Mouse (Mus musculus): ENCODE measurements around the gene Cep112.
A peak's percentile ranks its signal among the peaks of the same experiment; 100 is the strongest.

Gene Cep112

GRCm38 (mm10) chr11:108447148-108447547 is 22.2 kb downstream of the Cep112 start:
- DNase-seq (ENCODE audit: low read depth, low spot score): peak; percentile 2

DNA sequence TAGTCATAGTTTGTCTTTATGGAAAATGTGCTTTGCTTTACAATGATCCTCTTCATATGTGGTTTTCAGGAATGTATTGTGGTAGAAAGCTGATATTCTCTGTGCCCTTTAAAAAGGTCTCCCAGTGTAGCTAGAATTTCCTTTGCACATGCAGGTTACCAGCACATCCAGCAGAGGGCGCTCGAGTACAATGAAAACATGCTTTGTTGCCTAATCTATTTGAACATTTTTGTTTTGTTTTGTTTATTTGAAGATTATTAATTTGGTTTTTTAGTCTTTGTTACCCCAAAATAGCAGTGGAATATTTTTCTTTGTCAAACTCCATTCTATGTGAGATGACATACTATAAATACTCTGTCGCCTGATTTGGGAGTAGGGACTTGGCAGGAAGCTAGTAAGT is 24.8 kb downstream of the Cep112 start:
- peak; percentile 38 for DNase-seq (ENCODE audit: low read depth, low spot score)

DNA sequence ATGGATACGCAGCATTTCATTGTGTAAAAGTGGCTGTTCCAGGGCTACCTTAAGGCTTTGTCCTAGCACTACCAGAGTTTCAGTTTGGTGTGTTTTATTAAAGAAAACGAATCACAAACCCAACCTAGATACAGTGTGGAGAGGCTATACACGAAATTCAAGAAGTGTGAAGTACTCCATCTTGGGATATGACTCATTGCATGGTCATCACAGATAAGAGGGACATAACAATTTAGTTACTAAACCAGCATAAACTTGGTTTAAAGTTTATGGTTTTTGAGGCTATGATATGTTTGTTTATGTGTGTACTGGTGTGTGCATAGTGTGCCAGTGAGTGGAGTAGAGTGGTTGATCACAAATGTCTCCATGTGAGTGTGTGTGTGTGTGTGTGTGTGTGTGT is 34.6 kb downstream of the Cep112 start:
- no peak for DNase-seq (ENCODE audit: low read depth, low spot score)

GRCm38 (mm10) chr11:108464138-108464537 is 39.1 kb downstream of the Cep112 start:
- no peak for DNase-seq (ENCODE audit: low read depth, low spot score)

- no peak for DNase-seq (ENCODE audit: low read depth, low spot score)
These were observed 39.8 kb downstream of the Cep112 start for GRCm38 (mm10) chr11:108464715-108465301.

GRCm38 (mm10) chr11:108475738-108476137 is 50.7 kb downstream of the Cep112 start:
- DNase-seq (ENCODE audit: low read depth, low spot score): no peak

GRCm38 (mm10) chr11:108476226-108476625 is 51.2 kb downstream of the Cep112 start:
- DNase-seq (ENCODE audit: low read depth, low spot score): no peak

- no peak for DNase-seq (ENCODE audit: low read depth, low spot score)
These were observed 59.0 kb downstream of the Cep112 start for GRCm38 (mm10) chr11:108483976-108484375.

DNA sequence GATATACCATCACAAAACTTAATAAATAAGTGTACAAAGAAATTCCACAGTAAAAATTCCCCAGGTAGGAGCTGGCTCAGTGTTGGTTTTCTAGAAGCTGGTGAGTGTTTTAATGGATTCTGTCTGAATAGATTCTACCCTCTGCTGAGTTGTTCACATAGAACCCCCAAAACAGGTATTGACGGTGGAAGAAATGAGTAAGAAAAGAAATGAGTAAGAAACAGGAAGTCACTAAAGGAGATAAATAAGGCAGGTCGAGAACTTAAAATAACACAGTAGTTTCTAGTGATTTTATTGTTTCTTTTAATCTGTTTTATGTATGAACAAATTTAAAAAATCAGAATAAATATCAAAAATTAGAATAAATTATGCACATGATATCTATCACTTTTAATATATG is 63.3 kb downstream of the Cep112 start:
- DNase-seq (ENCODE audit: low read depth, low spot score): no peak

DNA sequence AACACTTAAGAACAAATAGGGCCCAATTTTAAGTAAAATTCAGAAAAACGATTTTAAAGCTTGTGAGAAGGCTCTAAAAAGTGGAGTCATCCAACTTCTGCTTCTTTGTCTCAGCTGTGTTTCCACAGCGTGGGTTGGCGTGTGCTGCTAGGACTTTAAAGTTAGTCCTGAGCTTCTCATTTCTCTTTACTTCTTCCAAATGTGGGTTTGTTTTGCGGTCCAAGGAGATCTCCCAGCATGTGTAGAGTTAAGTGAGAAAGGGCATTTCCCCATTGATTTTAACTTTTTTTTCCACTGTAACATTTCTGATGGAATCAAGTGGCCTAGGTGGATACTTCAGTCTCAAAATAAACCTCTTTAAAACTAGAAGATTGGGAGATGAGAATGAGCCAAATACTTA is 64.9 kb downstream of the Cep112 start:
- no peak for DNase-seq (ENCODE audit: low read depth, low spot score)

GRCm38 (mm10) chr11:108508190-108508589 is 83.2 kb downstream of the Cep112 start:
- DNase-seq (ENCODE audit: low read depth, low spot score): no peak

- no peak for DNase-seq (ENCODE audit: low read depth, low spot score)
These were observed 102.9 kb downstream of the Cep112 start for GRCm38 (mm10) chr11:108527725-108528363.

- no peak for DNase-seq (ENCODE audit: low read depth, low spot score)
These were observed 107.9 kb downstream of the Cep112 start for GRCm38 (mm10) chr11:108532901-108533300.

DNA sequence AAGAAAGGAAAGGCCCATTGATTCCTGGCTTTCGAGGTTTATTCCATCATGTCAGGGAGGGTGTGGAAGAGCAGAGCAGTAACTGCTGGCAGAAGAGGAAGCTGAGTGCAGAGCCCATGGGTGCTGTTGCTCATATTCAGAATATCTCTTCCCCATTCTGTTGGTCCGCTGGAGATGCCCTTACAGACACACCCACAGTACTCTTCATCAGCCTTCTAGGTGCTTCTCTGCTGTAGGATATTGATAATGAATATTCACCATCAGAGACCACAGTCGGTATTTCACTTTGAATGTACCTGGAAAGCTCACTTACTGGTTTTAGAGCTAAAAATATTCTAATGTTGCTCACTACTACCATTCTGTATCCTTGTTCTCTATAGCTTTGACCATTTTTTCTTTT is 109.0 kb downstream of the Cep112 start:
- no peak for DNase-seq (ENCODE audit: low read depth, low spot score)

DNA sequence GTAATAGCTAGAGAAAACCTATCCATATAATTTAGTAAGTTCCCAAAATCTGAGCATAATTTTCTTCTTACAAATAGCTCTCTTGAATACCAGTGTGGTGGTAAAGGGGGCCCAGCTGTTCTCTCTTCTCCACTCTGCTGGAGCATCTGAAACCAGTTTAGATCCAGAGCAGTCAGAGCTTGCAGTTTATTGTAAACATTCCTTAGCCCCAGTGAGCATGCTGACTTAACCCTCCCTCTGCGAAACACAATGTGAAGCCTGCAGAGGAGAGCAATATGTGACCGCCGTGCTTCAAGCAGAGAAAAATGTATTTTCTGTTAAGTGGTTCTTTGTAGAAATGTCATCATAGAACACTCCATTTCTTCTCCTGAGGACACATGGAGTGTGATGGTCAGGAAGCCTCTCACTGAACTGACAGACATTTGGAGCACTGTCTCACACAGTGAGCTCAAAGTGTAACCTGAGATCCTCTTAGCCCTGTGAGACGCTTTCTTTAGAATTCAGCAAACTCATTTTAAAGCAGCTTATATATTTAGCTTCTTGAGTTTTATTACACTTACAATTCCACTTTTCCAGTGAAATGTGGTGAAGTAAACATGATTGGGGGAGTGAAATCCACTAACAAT is 128.1 kb downstream of the Cep112 start:
- DNase-seq (ENCODE audit: low read depth, low spot score): no peak

DNA sequence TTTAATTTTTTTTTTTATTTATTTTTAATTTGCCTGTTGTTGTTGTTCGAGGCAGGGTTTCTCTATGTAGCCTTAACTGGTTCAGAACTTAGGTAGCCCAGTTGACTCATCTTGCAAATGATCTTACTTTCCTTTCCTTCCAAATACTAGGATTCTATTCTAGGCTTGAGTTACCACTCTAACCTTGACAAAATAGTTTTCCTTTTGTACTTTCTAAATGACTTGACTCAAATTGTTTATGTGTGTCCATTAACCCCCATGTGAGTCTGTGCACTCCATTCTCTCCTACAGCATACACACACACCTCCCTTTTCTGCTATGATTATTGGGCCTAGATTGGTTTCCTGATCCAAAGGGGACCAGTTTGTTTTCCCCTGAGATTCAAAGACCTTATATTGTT is 128.9 kb downstream of the Cep112 start:
- no peak for DNase-seq (ENCODE audit: low read depth, low spot score)

DNA sequence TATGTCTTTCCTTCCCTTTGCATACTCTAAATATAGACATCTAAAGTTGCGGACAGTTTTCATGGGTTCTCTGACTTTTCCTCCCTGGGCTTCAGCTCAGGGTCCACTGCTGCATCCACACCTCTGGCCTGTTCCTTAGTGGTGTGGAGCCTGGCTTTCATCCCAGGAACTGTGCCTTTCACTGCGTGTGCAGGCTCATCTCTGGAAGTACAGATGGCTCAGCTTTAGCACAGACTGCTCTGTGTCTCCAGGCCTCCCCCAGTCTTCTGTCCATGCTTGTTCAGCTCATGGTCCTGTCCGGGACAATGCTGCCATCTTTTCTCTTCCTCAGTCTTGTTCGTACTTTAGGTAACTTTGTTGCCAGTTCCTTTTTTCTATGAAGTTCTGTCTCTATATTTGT is 133.6 kb downstream of the Cep112 start:
- no peak for DNase-seq (ENCODE audit: low read depth, low spot score)

DNA sequence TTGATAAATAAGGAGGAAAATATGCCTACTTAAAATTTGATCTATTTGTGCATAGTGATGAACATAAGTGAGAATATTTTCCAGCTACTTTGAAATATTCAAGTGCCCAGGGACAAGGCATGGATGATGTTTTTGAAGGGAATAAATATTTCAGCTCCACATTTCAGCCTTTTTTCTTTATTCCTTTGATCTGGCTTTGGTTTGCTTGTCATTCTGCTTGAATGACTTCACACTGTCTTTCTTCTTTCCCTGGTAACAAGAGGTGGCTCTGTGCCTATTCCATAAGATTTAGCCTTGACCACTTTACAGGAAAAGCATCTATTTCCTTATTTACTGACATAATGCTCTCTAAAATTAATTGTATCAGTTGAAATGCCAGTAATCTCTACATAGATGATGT is 134.5 kb downstream of the Cep112 start:
- DNase-seq (ENCODE audit: low read depth, low spot score): no peak

DNA sequence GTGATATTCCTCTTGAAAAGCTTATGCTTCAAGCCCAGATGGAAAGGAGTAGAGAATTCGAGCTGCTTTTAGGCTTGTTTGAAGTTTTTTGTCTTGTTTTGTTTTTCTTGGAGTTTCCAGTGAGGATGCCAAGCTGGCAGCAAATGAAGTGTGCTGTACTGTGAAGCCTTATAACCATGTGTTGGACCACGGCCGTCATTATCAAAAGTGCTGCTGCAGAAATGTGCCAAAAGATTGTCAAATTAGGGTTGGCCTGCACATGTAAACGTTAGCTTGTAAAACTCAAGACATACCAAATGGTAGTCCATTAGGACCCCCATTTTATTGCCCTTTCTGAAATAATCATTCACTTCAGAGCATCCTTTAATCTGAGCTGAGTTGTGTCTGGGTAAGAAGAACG is 137.1 kb downstream of the Cep112 start:
- no peak for DNase-seq (ENCODE audit: low read depth, low spot score)

DNA sequence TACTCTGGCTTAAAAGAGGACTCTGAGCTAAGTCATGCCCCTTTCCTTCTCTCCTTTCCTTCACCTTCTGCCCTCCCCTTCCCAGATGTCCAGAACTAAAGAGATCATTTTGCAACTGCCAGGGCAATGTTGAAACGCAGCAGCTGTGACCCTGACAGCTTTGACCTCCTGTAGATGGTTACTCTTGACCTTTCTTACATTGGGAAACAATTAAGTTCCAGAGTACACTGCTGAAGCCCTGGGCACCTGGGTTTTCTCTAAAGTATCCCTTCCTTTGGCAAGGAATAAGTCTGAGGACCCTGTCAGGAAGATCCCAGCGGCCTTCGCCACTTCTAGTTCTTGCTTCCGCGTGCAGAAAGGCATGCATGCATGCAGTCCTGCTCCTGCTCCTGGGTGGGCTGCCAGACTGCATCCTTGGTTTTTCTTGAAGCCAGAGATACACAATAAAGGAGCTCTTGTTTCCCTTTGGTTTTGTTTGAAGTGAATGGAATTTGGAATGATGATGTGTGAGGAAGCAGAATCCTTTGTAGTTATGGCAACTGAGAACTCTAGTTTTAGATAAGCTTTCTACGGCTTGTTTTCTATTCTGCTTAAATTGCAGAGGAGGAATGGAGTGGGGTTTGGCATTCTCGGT is 161.7 kb downstream of the Cep112 start:
- no peak for DNase-seq (ENCODE audit: low read depth, low spot score)

- DNase-seq (ENCODE audit: low read depth, low spot score): no peak
These were observed 168.4 kb downstream of the Cep112 start for GRCm38 (mm10) chr11:108593207-108593958.

GRCm38 (mm10) chr11:108593959-108594579 is 169.1 kb downstream of the Cep112 start:
- DNase-seq (ENCODE audit: low read depth, low spot score): no peak

All from c-Kit-negative CD71-positive TER-119-positive erythroid progenitor cells, embryonic 14.5 days (primary cell).